In genomic region chr16:95685807-95686206, GRCm38 (mm10) we compare ENCODE assay signal across 31 mouse cellular contexts. TPM values are rescaled to one million over a fixed set of nuclear protein-coding genes. Genes with fewer than 3 reads are reported as not detected.
A peak's percentile ranks its signal among the peaks of the same experiment; 100 is the strongest.
DNase-seq lines count a peak whose midpoint lies in the region; ATAC-seq and TF ChIP-seq lines count a peak whose summit lies in the region.
"Had no signal": no experiment of that assay in that cellular context is flagged by ENCODE, and none has a peak within 500 bp of the region (broad histone marks: within the 10 kb centered on the region; RNA-seq: fewer than 3 reads in every experiment).

No protein-coding gene starts in this region.

- no peaks in the 10 kb centered on the region for H3K9me3 ChIP-seq in kidney, postnatal 0 days (replicated peaks; ENCODE audit: low read length)
- H3K9me3 ChIP-seq in intestine, embryonic 15.5 days, result no peaks in the 10 kb centered on the region
- H3K9me3 ChIP-seq in liver, embryonic 16.5 days (replicated peaks; ENCODE audit: control insufficient read depth, low read length), result no peaks in the 10 kb centered on the region
- no peaks in the 10 kb centered on the region for H3K9me3 ChIP-seq in heart, embryonic 11.5 days (replicated peaks; ENCODE audit: control insufficient read depth, low read length)
- H3K9me3 ChIP-seq: heart, embryonic 13.5 days; hindbrain, embryonic 15.5 days; limb, embryonic 13.5 days; midbrain, embryonic 13.5 days had no signal

- no peaks in the 10 kb centered on the region for H3K27me3 ChIP-seq in kidney, adult 2 months (replicated peaks; ENCODE audit: control insufficient read depth, insufficient read depth, low read length)
- H3K27me3 ChIP-seq in kidney, postnatal 0 days (ENCODE audit: insufficient read depth, low read length), result no peaks in the 10 kb centered on the region
- no peaks in the 10 kb centered on the region for H3K27me3 ChIP-seq in intestine, embryonic 15.5 days (replicated peaks)
- no peaks in the 10 kb centered on the region for H3K27me3 ChIP-seq in liver, embryonic 16.5 days (ENCODE audit: control insufficient read depth, insufficient read depth, low read depth, low read length)
- H3K27me3 ChIP-seq in heart, embryonic 11.5 days (ENCODE audit: control insufficient read depth, insufficient read depth, low read length), result no peaks in the 10 kb centered on the region
- H3K27me3 ChIP-seq: heart, embryonic 13.5 days; hindbrain, embryonic 15.5 days; limb, embryonic 13.5 days; midbrain, embryonic 13.5 days; Patski had no signal

- H3K27ac ChIP-seq in kidney, adult 2 months (ENCODE audit: insufficient read depth, low read depth, low read length), result no peak overlapping the region
- peak overlapping the region; percentile 37; the same call in 1 of the 2 replicates for H3K27ac ChIP-seq in kidney, postnatal 0 days
- H3K27ac ChIP-seq in intestine, embryonic 15.5 days, result peak overlapping the region; percentile 64
- peak overlapping the region; percentile 33; the same call in 1 of the 2 replicates for H3K27ac ChIP-seq in liver, embryonic 16.5 days (ENCODE audit: low read length)
- no peak overlapping the region for H3K27ac ChIP-seq in heart, embryonic 11.5 days (ENCODE audit: low read depth, low read length)
- H3K27ac ChIP-seq: gastrocnemius, adult 2 months; heart, embryonic 13.5 days; hindbrain, embryonic 15.5 days; layer of hippocampus, adult 2 months; left cerebral cortex, adult 2 months; limb, embryonic 13.5 days; macrophage; midbrain, embryonic 13.5 days; stomach, postnatal 0 days had no signal

- no peak for TF ChIP-seq CTCF in kidney, adult 2 months (conservative IDR thresholded peaks at IDR 0.05; ENCODE audit: insufficient read depth, insufficient read length, low read depth, low read length)
- no peak for TF ChIP-seq CTCF in kidney, postnatal 0 days (IDR thresholded peaks at IDR 0.05; ENCODE audit: low read depth)

- ATAC-seq in kidney, postnatal 0 days (replicated peaks; ENCODE audit: low FRiP score, low read depth), result peak; percentile 63; the same call in 1 of the 2 replicates
- ATAC-seq in intestine, embryonic 15.5 days, result peak; percentile 78
- ATAC-seq in liver, embryonic 16.5 days (ENCODE audit: low read depth), result peak; percentile 14; the same call in 1 of the 2 replicates
- no peak for ATAC-seq in heart, embryonic 11.5 days (replicated peaks; ENCODE audit: insufficient number of reproducible peaks, low FRiP score, low TSS enrichment)
- ATAC-seq: forebrain, embryonic 16.5 days; midbrain, embryonic 13.5 days; Patski had no signal

- peaks cover 11% of the 10 kb centered on the region for H3K4me1 ChIP-seq in kidney, adult 2 months (ENCODE audit: control insufficient read depth, insufficient read depth, low read length)
- peaks cover 5% of the 10 kb centered on the region; the same call in 1 of the 2 replicates for H3K4me1 ChIP-seq in kidney, postnatal 0 days (replicated peaks; ENCODE audit: insufficient read depth, low read length)
- peaks cover 9% of the 10 kb centered on the region for H3K4me1 ChIP-seq in intestine, embryonic 15.5 days (replicated peaks)
- H3K4me1 ChIP-seq in liver, embryonic 16.5 days (ENCODE audit: control insufficient read depth, low read depth, low read length), result peaks cover 4% of the 10 kb centered on the region
- H3K4me1 ChIP-seq in heart, embryonic 11.5 days (ENCODE audit: control insufficient read depth, insufficient read depth, low read length), result peaks cover 4% of the 10 kb centered on the region; the same call in 1 of the 2 replicates
- H3K4me1 ChIP-seq: hindbrain, embryonic 15.5 days had no signal

- no peak overlapping the region for H3K4me2 ChIP-seq in kidney, postnatal 0 days (ENCODE audit: low read length)
- H3K4me2 ChIP-seq in intestine, embryonic 15.5 days (replicated peaks), result no peak overlapping the region
- H3K4me2 ChIP-seq in liver, embryonic 16.5 days (ENCODE audit: low read depth, low read length), result no peak overlapping the region
- H3K4me2 ChIP-seq in heart, embryonic 11.5 days, result no peak overlapping the region
- H3K4me2 ChIP-seq: heart, embryonic 13.5 days; hindbrain, embryonic 15.5 days; limb, embryonic 13.5 days; midbrain, embryonic 13.5 days had no signal

- whole genome bisulfite sequencing in kidney, adult 2 months, result 38% methylated on average over 2 of the region's 2 CpGs
- WGBS in kidney, postnatal 0 days, result 20% methylated on average over 2 of the region's 2 CpGs
- 24% methylated on average over 2 of the region's 2 CpGs for WGBS in intestine, embryonic 15.5 days
- WGBS in liver, embryonic 16.5 days (ENCODE audit: insufficient replicate concordance), result 26% methylated on average over 2 of the region's 2 CpGs
- 31% methylated on average over 2 of the region's 2 CpGs for WGBS in heart, embryonic 11.5 days (ENCODE audit: insufficient replicate concordance)

- no peak for TF ChIP-seq POLR2A in kidney, adult 2 months (IDR thresholded peaks at IDR 0.05; ENCODE audit: low read depth, low read length)

- H3K9ac ChIP-seq in kidney, postnatal 0 days (ENCODE audit: low read depth, low read length), result no peak overlapping the region
- H3K9ac ChIP-seq in intestine, embryonic 15.5 days, result no peak overlapping the region
- H3K9ac ChIP-seq in liver, embryonic 16.5 days (ENCODE audit: low read depth, low read length), result no peak overlapping the region
- no peak overlapping the region for H3K9ac ChIP-seq in heart, embryonic 11.5 days (ENCODE audit: low read depth, low read length)
- H3K9ac ChIP-seq: heart, embryonic 13.5 days; hindbrain, embryonic 15.5 days; limb, embryonic 13.5 days; midbrain, embryonic 13.5 days had no signal

- no peaks in the 10 kb centered on the region for H3K36me3 ChIP-seq in kidney, adult 2 months (ENCODE audit: control insufficient read depth, insufficient read depth, low read length)
- no peaks in the 10 kb centered on the region for H3K36me3 ChIP-seq in kidney, postnatal 0 days (ENCODE audit: insufficient read depth, low read length)
- H3K36me3 ChIP-seq in intestine, embryonic 15.5 days, result no peaks in the 10 kb centered on the region
- H3K36me3 ChIP-seq in liver, embryonic 16.5 days (ENCODE audit: control insufficient read depth, insufficient read depth), result no peaks in the 10 kb centered on the region
- no peaks in the 10 kb centered on the region for H3K36me3 ChIP-seq in heart, embryonic 11.5 days (ENCODE audit: control insufficient read depth, insufficient read depth, low read length)
- H3K36me3 ChIP-seq: heart, embryonic 13.5 days; hindbrain, embryonic 15.5 days; limb, embryonic 13.5 days; midbrain, embryonic 13.5 days had no signal

- DNase-seq in kidney, adult 2 months, result peak; percentile 63
- no peak for DNase-seq in kidney, adult 11 months
- DNase-seq in kidney, postnatal 0 days (ENCODE audit: low spot score), result no peak
- DNase-seq in kidney, postnatal 4 days, result no peak
- DNase-seq in neural tube, embryonic 10.5 days (ENCODE audit: extremely low spot score, low spot score), result no peak
- DNase-seq: adrenal gland, postnatal 25 days; cerebellum, adult 11-12 months; cerebellum, adult 9-11 months; gastrocnemius, adult 2 months; gastrocnemius, postnatal 36 days; heart, adult 18-20 months; heart, postnatal 10 days; lung, adult 2 months; lung, postnatal 10 days; right cerebral cortex, postnatal 25 days; thymus, adult 18-20 months; thymus, postnatal 36 days had no signal

- H3K4me3 ChIP-seq in kidney, adult 2 months (ENCODE audit: insufficient read depth, low read depth, low read length), result no peak overlapping the region
- H3K4me3 ChIP-seq in kidney, postnatal 0 days (replicated peaks; ENCODE audit: low read depth, low read length), result no peak overlapping the region
- no peak overlapping the region for H3K4me3 ChIP-seq in intestine, embryonic 15.5 days (replicated peaks)
- no peak overlapping the region for H3K4me3 ChIP-seq in liver, embryonic 16.5 days (ENCODE audit: low read depth, low read length)
- H3K4me3 ChIP-seq in heart, embryonic 11.5 days (ENCODE audit: low read depth, low read length), result no peak overlapping the region
- H3K4me3 ChIP-seq: erythroblast, embryonic 14.5 days; gastrocnemius, adult 2 months; heart, embryonic 13.5 days; hindbrain, embryonic 15.5 days; layer of hippocampus, adult 2 months; left cerebral cortex, adult 2 months; limb, embryonic 13.5 days; midbrain, embryonic 13.5 days had no signal

RNA-seq across cellular contexts. Expression of gene Ets2, which starts 16.1 kb away (rescaled TPM):
- polyA plus RNA-seq in kidney, adult 2 months (2012; rRNA removed), result 33.8 and 38.8 TPM in 2 replicates
- polyA plus RNA-seq in kidney, postnatal 0 days (2015; fragmentation: Nextera tagmentation; extraction: Ambion mirVana), result 50.8 and 51.7 TPM in 2 replicates
- 59.5 and 64.7 TPM in 2 replicates for polyA plus RNA-seq in intestine, embryonic 15.5 days (2015; fragmentation: Nextera tagmentation; extraction: Ambion mirVana)
- polyA plus RNA-seq in liver, embryonic 16.5 days (2015; fragmentation: Nextera tagmentation; extraction: Ambion mirVana), result 13.6 and 15.8 TPM in 2 replicates
- polyA plus RNA-seq in heart, embryonic 11.5 days (2014; fragmentation: Nextera tagmentation; extraction: Ambion mirVana), result 26.8 and 45.4 TPM in 2 replicates

Comparison
In these comparisons a context has a peak if more than half of its experiments do, and no peak if none do; other contexts are left out.
1. H3K27ac ChIP-seq: peak in kidney, postnatal 0 days (single experiment), intestine, embryonic 15.5 days (single experiment) and liver, embryonic 16.5 days (single experiment); none in kidney, adult 2 months (single experiment) and heart, embryonic 11.5 days (single experiment).